Mouse (Mus musculus) forebrain, embryonic 10.5 days (tissue): Measurements from ENCODE around the gene Cd244a. TPM values are rescaled to one million over a fixed set of nuclear protein-coding genes. Genes with fewer than 3 reads are reported as not detected.

Experiments used
- DNase-seq: peaks from one replicate; pipeline ENCODE4 v3.0.0-alpha.2; 2017; ENCODE audit warnings: low spot score; ENCODE audit errors: extremely low spot score
- H3K27ac ChIP-seq: fragments of 300-500 bp; sonication (generic); 2 replicates; pipeline ENCODE4 v1.5.1; 2016; ENCODE audit warnings: mild to moderate bottlenecking
- H3K27me3 ChIP-seq: fragments of 300-500 bp; sonication (generic); 2 replicates; pipeline ENCODE4 v1.6.1; 2016; ENCODE audit warnings: mild to moderate bottlenecking; ENCODE audit not compliant: poor library complexity, severe bottlenecking
- H3K36me3 ChIP-seq: fragments of 300-500 bp; sonication (generic); replicated peaks from 2 replicates; pipeline ENCODE4 v1.6.1; 2016; ENCODE audit warnings: mild to moderate bottlenecking, moderate library complexity
- H3K4me1 ChIP-seq: fragments of 300-500 bp; sonication (generic); 2 replicates; pipeline ENCODE4 v1.6.1; 2016
- H3K4me3 ChIP-seq: fragments of 300-500 bp; sonication (generic); 2 replicates; pipeline ENCODE4 v1.5.1; 2016; ENCODE audit warnings: mild to moderate bottlenecking, moderate library complexity
- H3K9me3 ChIP-seq: fragments of 300-500 bp; sonication (generic); 2 replicates; pipeline ENCODE4 v1.6.1; 2016; ENCODE audit warnings: mild to moderate bottlenecking, moderate library complexity
- WGBS: fragments of 180-500 bp; shearing (Covaris S2); methylation state at CpG from one replicate; pipeline ENCODE4 v1.1.7; 2016; 5-methylcytosine and 5-hydroxymethylcytosine counted together
- polyA plus RNA-seq: library from polyadenylated mRNA; unstranded; fragments of >200 nt; fragmentation: Nextera tagmentation; extraction: Ambion mirVana; gene quantifications from 2 replicates; pipeline ENCODE4 v1.2.1, GENCODE M21; 2016

Gene Cd244a
- not detected in 2 replicates for polyA plus RNA-seq

DNA sequence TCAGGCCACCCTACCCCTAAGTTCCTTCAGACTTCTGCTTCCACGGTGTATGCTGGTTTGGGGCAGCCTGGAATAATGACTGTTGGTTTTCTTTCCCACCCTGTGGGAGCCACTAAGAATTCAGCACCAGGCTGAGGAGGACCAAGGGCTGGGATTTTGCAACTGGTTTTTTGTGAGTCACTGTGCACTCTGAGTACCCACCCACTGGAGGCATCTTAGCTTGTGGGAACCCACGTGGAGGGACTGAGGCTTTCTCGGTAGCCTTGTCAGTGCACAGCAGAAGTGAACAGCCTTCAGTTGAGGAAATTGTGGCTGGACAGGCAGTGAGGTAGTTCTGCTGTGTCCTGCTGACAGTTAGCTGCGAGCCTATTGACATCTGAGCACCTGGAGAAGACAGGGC, at the start of gene Cd244a:
TSS of gene Cd244a (plus strand) at position 296 of the 400 bp plus-strand sequence.
- H3K27ac ChIP-seq = no peak within 1 kb of the TSS
- H3K4me1 ChIP-seq = peaks cover 13% of the 10 kb centered on the region
- H3K4me3 ChIP-seq = no peak within 1 kb of the TSS
- no peaks in the 10 kb centered on the region for H3K9me3 ChIP-seq
- H3K27me3 ChIP-seq = no peaks in the 10 kb centered on the region
- 84% methylated on average over 4 of the region's 4 CpGs for WGBS
- H3K36me3 ChIP-seq = no peaks in the 10 kb centered on the region
- no peak for DNase-seq

DNA sequence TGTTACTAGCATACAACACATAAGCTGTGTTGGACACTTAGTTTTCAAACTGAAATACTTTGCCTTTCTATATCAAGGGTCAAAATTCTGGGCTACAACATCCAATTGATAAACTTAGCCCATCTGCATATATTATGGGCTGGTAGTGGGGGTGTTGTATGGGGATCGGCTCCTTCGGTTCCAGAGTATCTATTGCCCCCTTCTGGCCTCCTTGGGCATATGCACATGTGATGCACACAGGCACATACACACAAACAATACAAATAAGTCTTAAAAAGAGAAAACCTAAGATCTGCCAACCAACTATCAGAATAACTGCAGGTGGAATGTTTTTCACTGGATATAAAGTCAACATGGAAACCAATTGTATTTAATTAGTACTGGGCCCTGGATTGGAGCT, 45.8 kb upstream of the Cd244a start:
- H3K4me3 ChIP-seq = no peak overlapping the region
- no peak for DNase-seq
- H3K27me3 ChIP-seq = no peaks in the 10 kb centered on the region
- H3K9me3 ChIP-seq = no peaks in the 10 kb centered on the region; the same call in 1 of the 2 replicates
- no peak overlapping the region for H3K27ac ChIP-seq
- no peaks in the 10 kb centered on the region for H3K36me3 ChIP-seq
- H3K4me1 ChIP-seq = peaks cover 7% of the 10 kb centered on the region
- 85% methylated on average over 2 of the region's 2 CpGs for WGBS

DNA sequence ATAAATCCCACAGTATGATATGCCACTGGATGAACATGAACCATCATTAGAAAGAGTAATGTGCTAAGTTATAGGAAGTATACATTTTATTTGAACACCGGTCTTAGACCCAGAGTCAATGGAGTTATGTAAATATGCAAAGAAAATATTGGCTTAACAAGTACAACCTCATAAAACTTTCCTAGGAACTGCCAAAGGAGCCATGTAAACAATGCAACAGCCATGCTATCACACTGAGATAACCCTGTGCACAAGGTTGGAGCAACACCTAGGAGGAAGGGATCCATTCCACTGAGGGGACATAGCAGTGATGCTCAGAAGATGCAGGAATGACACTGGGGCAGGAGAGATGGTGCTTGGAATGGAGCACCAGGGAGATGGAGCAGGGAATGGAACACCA, 45.2 kb upstream of the Cd244a start:
- Histone ChIP-seq H3K27ac (no peak overlapping the region), H3K4me3 (no peak overlapping the region), H3K36me3 (no peaks in the 10 kb centered on the region), H3K4me1 (peaks cover 7% of the 10 kb centered on the region), H3K27me3 (no peaks in the 10 kb centered on the region), H3K9me3 (no peaks in the 10 kb centered on the region; the same call in 1 of the 2 replicates)
- 98% methylated on average over 1 of the region's 1 CpGs for WGBS
- DNase-seq = no peak

DNA sequence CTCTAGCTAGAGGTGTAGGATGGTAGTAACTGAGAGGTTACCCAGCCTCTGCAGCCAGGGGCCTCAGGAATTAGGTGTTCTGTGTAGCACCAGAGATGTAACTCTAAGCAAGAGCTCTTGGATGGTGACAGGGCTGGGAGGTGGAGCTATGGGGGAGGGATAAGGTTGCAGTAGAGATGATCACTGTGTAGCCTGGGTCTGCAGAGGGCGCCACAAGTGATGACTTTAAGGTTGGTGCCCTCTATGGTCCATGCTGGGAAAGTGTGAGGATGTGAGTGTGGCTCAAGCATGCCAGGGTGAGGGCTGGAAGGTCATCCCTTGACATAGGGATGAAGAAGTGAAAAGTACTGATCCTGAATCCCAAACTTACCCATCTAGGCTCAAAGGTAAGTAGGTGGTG, 44.0 kb upstream of the Cd244a start:
- WGBS = 9% methylated on average over 1 of the region's 1 CpGs
- H3K4me1 ChIP-seq = peaks cover 7% of the 10 kb centered on the region
- no peak overlapping the region for H3K4me3 ChIP-seq
- no peak overlapping the region for H3K27ac ChIP-seq
- H3K27me3 ChIP-seq = no peaks in the 10 kb centered on the region
- DNase-seq = no peak
- no peaks in the 10 kb centered on the region for H3K36me3 ChIP-seq
- no peaks in the 10 kb centered on the region; the same call in 1 of the 2 replicates for H3K9me3 ChIP-seq

DNA sequence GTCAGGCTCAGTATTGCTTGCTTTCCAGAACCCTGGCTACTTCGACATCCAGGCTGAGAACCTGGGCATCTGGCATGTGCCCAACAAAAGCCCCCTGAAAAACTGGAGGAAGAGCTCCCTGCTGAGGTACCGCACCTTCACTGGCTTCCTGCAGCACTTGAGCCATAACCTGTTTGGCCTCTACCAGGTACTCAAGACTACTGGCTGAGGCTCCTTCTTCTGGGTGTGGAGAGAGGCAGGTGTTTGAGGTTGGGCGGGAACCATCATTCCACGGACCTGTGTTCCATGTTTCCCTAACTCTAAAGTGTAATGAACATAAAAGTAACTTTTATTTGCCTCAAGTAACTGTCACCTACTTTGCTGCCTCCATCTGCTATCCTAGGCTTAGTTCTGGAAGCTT, 43.4 kb upstream of the Cd244a start:
- 89% methylated on average over 4 of the region's 4 CpGs for WGBS
- H3K27me3 ChIP-seq = no peaks in the 10 kb centered on the region
- H3K36me3 ChIP-seq = no peaks in the 10 kb centered on the region
- no peak for DNase-seq
- H3K27ac ChIP-seq = no peak overlapping the region
- H3K9me3 ChIP-seq = no peaks in the 10 kb centered on the region; the same call in 1 of the 2 replicates
- H3K4me3 ChIP-seq = no peak overlapping the region
- H3K4me1 ChIP-seq = peaks cover 7% of the 10 kb centered on the region

DNA sequence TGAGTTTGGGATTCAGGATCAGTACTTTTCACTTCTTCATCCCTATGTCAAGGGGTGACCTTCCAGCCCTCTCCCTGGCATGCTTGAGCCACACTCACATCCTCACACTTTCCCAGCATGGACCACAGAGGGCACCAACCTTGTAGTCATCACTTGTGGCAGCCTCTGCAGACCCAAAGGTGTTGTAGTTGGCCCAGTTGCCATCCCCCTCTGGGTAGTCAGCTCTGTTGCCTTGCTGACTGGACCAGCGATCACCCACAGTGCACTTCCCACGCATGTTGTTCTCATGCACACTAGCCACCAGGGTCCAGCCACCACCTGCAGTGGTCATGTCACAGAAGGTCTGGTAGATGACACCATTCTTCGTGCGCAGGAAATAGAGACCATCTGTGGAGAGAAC, 27.6 kb upstream of the Cd244a start:
- Histone ChIP-seq H3K27me3 (no peaks in the 10 kb centered on the region), H3K4me1 (no peaks in the 10 kb centered on the region), H3K4me3 (no peak overlapping the region), H3K36me3 (no peaks in the 10 kb centered on the region), H3K9me3 (no peaks in the 10 kb centered on the region), H3K27ac (no peak overlapping the region)
- no peak for DNase-seq
- WGBS = 91% methylated on average over 4 of the region's 4 CpGs

DNA sequence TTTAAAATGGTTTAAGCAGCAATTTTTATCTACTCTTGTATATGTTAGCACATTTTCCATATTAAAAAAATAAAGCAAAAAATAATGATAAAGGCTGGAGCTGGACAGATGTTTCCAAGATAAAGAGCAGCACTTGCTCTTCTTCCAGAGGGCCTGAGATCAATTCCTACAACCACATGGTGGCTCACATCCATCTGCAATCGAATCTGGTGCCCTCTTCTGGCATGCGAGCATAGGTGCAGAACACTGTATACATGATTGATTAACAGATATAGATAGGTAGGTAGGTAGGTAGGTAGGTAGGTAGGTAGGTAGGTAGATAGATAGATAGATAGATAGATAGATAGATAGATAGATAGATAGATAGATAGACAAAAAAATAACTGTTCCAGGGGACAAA, 26.2 kb upstream of the Cd244a start:
- H3K27ac ChIP-seq = no peak overlapping the region
- no peaks in the 10 kb centered on the region for H3K9me3 ChIP-seq
- no peak overlapping the region for H3K4me3 ChIP-seq
- no peaks in the 10 kb centered on the region for H3K4me1 ChIP-seq
- no peaks in the 10 kb centered on the region for H3K36me3 ChIP-seq
- DNase-seq = no peak
- 67% methylated on average over 2 of the region's 2 CpGs for WGBS
- no peaks in the 10 kb centered on the region for H3K27me3 ChIP-seq

DNA sequence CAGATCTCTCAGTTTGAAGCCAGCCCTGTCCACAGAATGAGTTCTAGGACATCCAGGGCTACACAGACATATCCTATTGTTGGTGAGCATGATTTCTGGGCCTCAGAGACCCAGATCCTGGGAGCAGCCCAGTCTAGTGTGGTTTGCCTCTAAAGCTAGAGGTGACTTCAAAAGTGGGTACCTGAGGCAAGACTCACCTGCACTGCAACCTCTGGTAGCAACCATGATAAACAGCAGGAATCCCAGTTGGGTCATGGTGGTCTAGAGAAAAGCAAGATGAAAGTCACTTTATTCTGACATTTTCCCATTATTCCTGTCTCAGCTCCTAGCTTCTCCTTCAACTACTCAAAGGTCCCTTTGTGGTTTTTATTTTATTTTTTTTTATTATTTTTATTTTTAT, 24.4 kb upstream of the Cd244a start:
- Histone ChIP-seq H3K4me1 (no peaks in the 10 kb centered on the region), H3K27ac (no peak overlapping the region), H3K9me3 (peaks cover 12% of the 10 kb centered on the region)

DNA sequence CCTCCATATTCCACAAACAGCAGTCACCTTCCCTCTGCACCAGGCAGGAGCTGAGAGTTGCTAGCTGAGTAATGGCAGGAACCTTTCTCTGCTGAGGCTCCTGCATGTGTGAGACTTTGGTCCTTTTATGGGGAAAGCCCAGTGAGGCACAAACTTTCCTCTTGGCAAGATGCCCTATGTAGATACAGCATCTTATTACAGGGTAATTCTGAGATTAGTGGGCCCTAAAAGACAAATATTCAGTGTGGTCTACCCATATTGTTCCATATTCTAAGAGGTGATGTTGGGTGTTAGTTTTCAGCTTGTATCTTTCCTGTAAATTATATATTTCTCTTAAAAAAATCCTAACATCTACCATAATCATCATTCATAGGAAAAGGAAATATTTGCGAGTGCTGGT, 23.8 kb upstream of the Cd244a start, which contains the start of gene Itln1:
TSS of gene Itln1 (minus strand) at position 101 of the 400 bp plus-strand sequence.
- DNase-seq = no peak
- Histone ChIP-seq H3K36me3 (no peaks in the 10 kb centered on the region), H3K27me3 (no peaks in the 10 kb centered on the region), H3K4me1 (no peaks in the 10 kb centered on the region), H3K4me3 (no peak within 1 kb of the TSS), H3K27ac (no peak within 1 kb of the TSS), H3K9me3 (peaks cover 18% of the 10 kb centered on the region)
- WGBS = 97% methylated on average over 1 of the region's 1 CpGs

More for the DNA sequence above, 24.4 kb upstream of the Cd244a start:
- DNase-seq = no peak
- Histone ChIP-seq H3K27me3 (no peaks in the 10 kb centered on the region), H3K4me3 (no peak overlapping the region), H3K36me3 (no peaks in the 10 kb centered on the region)

DNA sequence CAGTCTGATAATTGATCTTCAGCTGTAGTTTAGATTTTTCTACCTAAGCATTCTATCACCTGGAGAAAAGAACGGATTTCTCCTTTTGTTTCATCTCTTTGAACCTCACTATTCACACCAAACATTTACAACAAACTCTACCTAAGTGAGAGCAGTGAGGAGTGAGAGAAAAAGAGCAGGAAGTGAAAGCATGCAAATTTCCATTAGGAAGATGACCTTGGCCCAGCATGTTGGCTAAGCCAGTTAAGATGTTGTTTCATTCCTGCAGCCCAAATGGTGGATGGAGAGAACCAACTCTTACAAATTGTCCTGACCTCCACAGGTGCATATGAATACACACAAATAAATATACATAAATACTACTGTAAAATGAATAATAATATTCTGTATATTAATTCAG, 18.3 kb upstream of the Cd244a start:
- no peak for DNase-seq
- no peaks in the 10 kb centered on the region for H3K4me1 ChIP-seq
- WGBS = 81% methylated on average over 1 of the region's 1 CpGs
- H3K4me3 ChIP-seq = no peak overlapping the region
- H3K27ac ChIP-seq = no peak overlapping the region
- H3K27me3 ChIP-seq = no peaks in the 10 kb centered on the region
- H3K9me3 ChIP-seq = peaks cover 21% of the 10 kb centered on the region
- H3K36me3 ChIP-seq = no peaks in the 10 kb centered on the region

DNA sequence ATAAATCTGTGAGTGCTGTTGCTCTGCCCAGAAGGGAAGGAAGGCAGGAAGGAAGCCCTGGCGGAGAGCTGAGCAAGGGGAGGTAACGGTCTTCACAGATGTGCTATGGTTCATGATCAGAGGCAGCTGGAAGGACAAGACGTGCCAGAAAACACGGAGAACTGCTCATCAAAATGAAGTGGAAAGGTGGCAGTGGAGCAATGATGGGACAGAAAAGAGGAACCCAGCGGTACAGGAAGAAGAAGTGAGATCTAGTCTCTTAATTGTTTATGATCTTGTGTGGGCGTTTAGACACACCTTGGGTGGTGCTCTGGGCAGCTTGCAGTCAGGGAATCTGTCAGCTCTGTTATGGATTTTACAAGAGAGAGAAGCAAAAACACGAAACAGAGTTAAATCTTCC, 7.7 kb upstream of the Cd244a start:
- WGBS = 83% methylated on average over 7 of the region's 7 CpGs
- Histone ChIP-seq H3K27ac (no peak overlapping the region), H3K36me3 (no peaks in the 10 kb centered on the region), H3K9me3 (0 out of 2 replicates have a peak, but pooled peaks cover 2% of the 10 kb centered on the region), H3K27me3 (no peaks in the 10 kb centered on the region), H3K4me1 (no peaks in the 10 kb centered on the region), H3K4me3 (no peak overlapping the region)
- DNase-seq = no peak

DNA sequence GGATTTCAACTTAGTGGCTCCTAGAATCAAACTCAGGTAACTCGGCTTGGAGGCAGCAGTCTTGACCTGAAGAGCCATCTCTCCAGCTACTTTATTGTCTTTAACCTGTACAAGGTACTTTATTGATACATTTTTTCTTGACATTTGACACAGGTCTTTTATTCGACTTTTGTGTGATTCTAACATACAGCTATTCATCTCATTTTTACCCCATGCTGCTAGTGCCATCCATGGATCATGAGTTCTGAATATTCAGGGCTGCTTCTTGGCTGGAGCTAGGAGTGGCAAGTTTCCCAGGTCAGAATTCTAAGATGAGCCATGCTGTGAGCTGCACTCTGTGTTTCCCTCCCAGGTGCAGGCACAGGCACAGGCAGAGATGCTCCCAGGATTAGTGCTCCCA, 6.8 kb upstream of the Cd244a start:
- WGBS = 76% methylated on average over 2 of the region's 2 CpGs
- no peak for DNase-seq

DNA sequence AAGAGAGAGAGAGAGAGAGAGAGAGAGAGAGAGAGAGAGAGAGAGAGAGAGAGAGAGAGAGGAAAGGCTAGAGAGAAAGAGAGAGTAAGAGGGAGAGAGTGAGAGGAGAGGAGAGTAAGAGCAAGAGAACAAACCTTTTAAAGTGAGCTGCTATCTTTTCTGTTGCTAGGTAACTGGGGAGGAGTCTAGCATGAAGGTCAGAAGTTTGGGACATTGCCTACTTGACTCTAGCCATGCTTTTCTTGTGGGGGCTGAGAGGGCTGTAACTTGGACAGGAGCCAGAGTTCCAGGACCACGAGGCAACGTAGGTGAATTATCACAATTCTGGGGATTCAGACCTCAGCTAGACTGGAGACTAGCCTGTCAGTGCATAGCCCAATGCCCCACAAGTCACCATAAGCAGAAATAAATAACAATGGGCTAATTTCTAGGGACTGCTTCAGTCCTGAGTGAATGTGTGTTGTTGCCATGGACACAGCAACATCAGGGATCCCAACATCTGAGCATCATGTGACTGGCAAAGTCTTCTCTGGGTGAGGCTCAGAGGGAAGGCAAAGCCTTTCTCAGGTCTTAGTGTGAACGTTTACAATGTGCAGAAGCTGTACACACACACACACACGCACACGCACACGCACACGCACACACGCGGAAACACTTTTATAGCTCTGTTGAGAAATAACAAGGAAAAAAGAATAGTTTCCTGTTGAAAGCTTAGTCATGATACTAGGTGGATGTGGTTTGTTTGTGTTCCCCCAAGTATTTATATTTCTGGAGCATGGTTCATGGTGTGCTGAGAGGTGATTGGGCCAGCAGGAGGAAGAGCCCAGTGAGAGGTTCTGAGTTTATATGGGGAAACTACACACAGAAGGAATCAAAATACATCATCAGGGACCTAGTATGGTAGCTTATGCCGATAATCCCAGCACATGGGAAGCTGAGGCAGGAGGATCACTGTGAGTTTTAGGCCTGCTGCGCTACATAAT, 5.3 kb upstream of the Cd244a start:
- H3K36me3 ChIP-seq = no peaks in the 10 kb centered on the region
- H3K4me3 ChIP-seq = no peak overlapping the region
- WGBS = 91% methylated on average over 11 of the region's 11 CpGs
- no peaks in the 10 kb centered on the region for H3K27me3 ChIP-seq
- H3K4me1 ChIP-seq = no peaks in the 10 kb centered on the region
- 0 out of 2 replicates have a peak, but pooled peaks cover 2% of the 10 kb centered on the region for H3K9me3 ChIP-seq
- DNase-seq = no peak
- no peak overlapping the region for H3K27ac ChIP-seq

More for the DNA sequence above, 6.8 kb upstream of the Cd244a start:
- Histone ChIP-seq H3K4me1 (no peaks in the 10 kb centered on the region), H3K27ac (no peak overlapping the region), H3K36me3 (no peaks in the 10 kb centered on the region), H3K4me3 (no peak overlapping the region), H3K27me3 (no peaks in the 10 kb centered on the region), H3K9me3 (0 out of 2 replicates have a peak, but pooled peaks cover 2% of the 10 kb centered on the region)
